ENCODE assay signal across 13 mouse cellular contexts in the genomic region with DNA sequence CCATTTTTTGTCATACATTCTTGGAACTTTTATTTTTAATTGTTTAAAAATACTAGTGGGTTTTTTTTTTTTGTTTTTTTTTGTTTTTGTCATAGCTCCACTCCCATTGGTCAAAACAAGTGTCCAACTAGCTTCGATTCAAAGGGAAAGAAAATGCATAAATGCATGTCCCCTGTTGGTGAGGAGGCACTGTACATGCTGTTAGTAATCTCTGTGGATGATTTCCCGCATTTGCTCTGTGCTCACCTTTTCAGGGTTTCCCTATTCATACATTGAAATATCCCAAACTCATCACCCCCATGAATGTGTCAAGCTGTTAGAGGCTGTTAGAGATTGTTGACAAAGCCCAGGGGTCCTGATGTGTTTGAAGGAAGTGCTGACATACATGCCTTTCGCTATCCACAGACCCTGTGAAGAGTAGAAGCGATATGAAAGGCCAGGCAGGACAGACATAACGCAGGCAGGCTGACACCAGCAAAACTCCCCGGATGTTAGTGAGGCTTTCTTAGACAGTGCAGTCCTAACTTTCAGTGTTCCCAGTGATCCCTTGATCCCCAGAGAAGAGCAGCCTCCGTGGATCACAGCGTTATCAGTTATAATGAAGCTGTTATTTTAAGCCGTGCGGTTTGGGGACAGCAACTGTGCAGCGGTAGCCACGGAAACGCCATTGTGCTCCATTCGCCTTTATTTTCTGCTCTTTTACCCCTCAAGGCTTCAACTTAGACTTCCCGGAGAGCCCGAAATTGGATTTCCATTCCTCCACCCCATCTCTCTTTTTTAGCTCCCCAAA. TPM values are rescaled to one million over a fixed set of nuclear protein-coding genes. Genes with fewer than 3 reads are reported as not detected.
DNase-seq lines count a peak whose midpoint lies in the region; ATAC-seq and TF ChIP-seq lines count a peak whose summit lies in the region.
"Had no signal": no experiment of that assay in that cellular context is flagged by ENCODE, and none has a peak within 500 bp of the region (broad histone marks: within the 10 kb centered on the region; RNA-seq: fewer than 3 reads in every experiment).

No protein-coding gene starts in this region.

- peak; percentile 52 for TF ChIP-seq CTCF in midbrain, postnatal 0 days (IDR thresholded peaks at IDR 0.05)

- H3K27ac ChIP-seq in heart, embryonic 14.5 days (replicated peaks in 1 of 2; ENCODE audit: control insufficient read depth in 1 of 2, insufficient read depth in 1 of 2, low read depth in 2 of 2, low read length in 2 of 2) = peak overlapping the region; percentile 34 to 74; a peak in 3 of 4 replicates
- no peak overlapping the region for H3K27ac ChIP-seq in embryonic facial prominence, embryonic 14.5 days (replicated peaks; ENCODE audit: low read depth, low read length)
- H3K27ac ChIP-seq in hindbrain, embryonic 10.5 days = peak overlapping the region; percentile 71
- peak overlapping the region; percentile 47; the same call in 1 of the 2 replicates for H3K27ac ChIP-seq in midbrain, postnatal 0 days (ENCODE audit: low read depth, low read length)
- H3K27ac ChIP-seq in limb, embryonic 10.5 days = no peak overlapping the region
- H3K27ac ChIP-seq: limb, embryonic 13.5 days had no signal

- H3K9me3 ChIP-seq in heart, embryonic 14.5 days (ENCODE audit: control insufficient read depth, low read length) = peaks cover 4% of the 10 kb centered on the region
- no peaks in the 10 kb centered on the region for H3K9me3 ChIP-seq in embryonic facial prominence, embryonic 14.5 days (ENCODE audit: control insufficient read depth, low read length)
- no peaks in the 10 kb centered on the region for H3K9me3 ChIP-seq in hindbrain, embryonic 10.5 days
- 0 out of 2 replicates have a peak, but pooled peaks cover 3% of the 10 kb centered on the region for H3K9me3 ChIP-seq in midbrain, postnatal 0 days (ENCODE audit: low read length)
- H3K9me3 ChIP-seq in limb, embryonic 10.5 days (replicated peaks) = no peaks in the 10 kb centered on the region
- H3K9me3 ChIP-seq: limb, embryonic 13.5 days had no signal

- no peak for DNase-seq in heart, postnatal 14 days
- peak; percentile 7 for DNase-seq in embryonic facial prominence, embryonic 14.5 days (ENCODE audit: low spot score)
- peak; percentile 18 for DNase-seq in hindbrain, embryonic 10.5 days (ENCODE audit: low spot score)
- DNase-seq in midbrain, postnatal 0 days (ENCODE audit: low spot score) = peak; percentile 23
- DNase-seq in limb, embryonic 10.5 days (ENCODE audit: low spot score) = no peak
- no peak for DNase-seq in lung, adult 18-20 months
- DNase-seq in kidney, adult 18-20 months = no peak
- DNase-seq: heart, adult 18-20 months; kidney, postnatal 14 days; thymus, postnatal 36 days had no signal

- intact Hi-C loops in heart, postnatal 14 days (cut with DNase I) = no loop called here

- H3K27me3 ChIP-seq in heart, embryonic 14.5 days (ENCODE audit: control insufficient read depth, insufficient read depth, low read length) = no peaks in the 10 kb centered on the region
- no peaks in the 10 kb centered on the region for H3K27me3 ChIP-seq in embryonic facial prominence, embryonic 14.5 days (replicated peaks; ENCODE audit: control insufficient read depth, insufficient read depth, low read length)
- no peaks in the 10 kb centered on the region for H3K27me3 ChIP-seq in hindbrain, embryonic 10.5 days (ENCODE audit: insufficient read depth, poor library complexity, severe bottlenecking)
- H3K27me3 ChIP-seq in midbrain, postnatal 0 days (ENCODE audit: insufficient read depth, low read length) = no peaks in the 10 kb centered on the region
- H3K27me3 ChIP-seq in limb, embryonic 10.5 days (ENCODE audit: low read depth, poor library complexity, severe bottlenecking) = no peaks in the 10 kb centered on the region

- ATAC-seq in heart, embryonic 14.5 days (ENCODE audit: insufficient number of reproducible peaks, insufficient read depth, low FRiP score, low read depth) = peak; percentile 72
- ATAC-seq in embryonic facial prominence, embryonic 14.5 days (ENCODE audit: low read depth) = no peak
- ATAC-seq in midbrain, postnatal 0 days (ENCODE audit: low FRiP score) = peak; percentile 52; the same call in 1 of the 2 replicates
- ATAC-seq: activated CD4-positive, CD25-positive, alpha-beta regulatory T cell, adult 4 months had no signal

- H3K9ac ChIP-seq in heart, embryonic 14.5 days (ENCODE audit: low read length) = no peak overlapping the region
- H3K9ac ChIP-seq in embryonic facial prominence, embryonic 14.5 days (ENCODE audit: low read depth, low read length) = no peak overlapping the region
- peak overlapping the region; percentile 50 for H3K9ac ChIP-seq in midbrain, postnatal 0 days (replicated peaks; ENCODE audit: low read length, poor library complexity, severe bottlenecking)
- H3K9ac ChIP-seq: limb, embryonic 13.5 days had no signal

- peak overlapping the region; percentile 54 for H3K4me2 ChIP-seq in heart, embryonic 14.5 days (ENCODE audit: low read length)
- no peak overlapping the region for H3K4me2 ChIP-seq in embryonic facial prominence, embryonic 14.5 days (ENCODE audit: low read depth, low read length)
- peak overlapping the region; percentile 53 for H3K4me2 ChIP-seq in midbrain, postnatal 0 days (ENCODE audit: low read depth, low read length, poor library complexity, severe bottlenecking)
- H3K4me2 ChIP-seq: limb, embryonic 13.5 days had no signal

- 21% methylated on average over 16 of the region's 16 CpGs for WGBS in heart, embryonic 14.5 days
- 70% methylated on average over 16 of the region's 16 CpGs for WGBS in embryonic facial prominence, embryonic 14.5 days
- WGBS in hindbrain, embryonic 10.5 days = 42% methylated on average over 16 of the region's 16 CpGs
- 10% methylated on average over 16 of the region's 16 CpGs for WGBS in midbrain, postnatal 0 days
- WGBS in limb, embryonic 10.5 days = 91% methylated on average over 16 of the region's 16 CpGs

- peak overlapping the region; percentile 5 to 19; a peak in 2 of 4 replicates for H3K4me3 ChIP-seq in heart, embryonic 14.5 days (ENCODE audit: control insufficient read depth in 1 of 2, insufficient read depth in 1 of 2, low read depth in 1 of 2, low read length in 2 of 2)
- no peak overlapping the region for H3K4me3 ChIP-seq in embryonic facial prominence, embryonic 14.5 days (ENCODE audit: low read depth, low read length)
- H3K4me3 ChIP-seq in hindbrain, embryonic 10.5 days = peak overlapping the region; percentile 40
- peak overlapping the region; percentile 27 for H3K4me3 ChIP-seq in midbrain, postnatal 0 days (ENCODE audit: low read depth, low read length)
- no peak overlapping the region for H3K4me3 ChIP-seq in limb, embryonic 10.5 days
- H3K4me3 ChIP-seq: limb, embryonic 13.5 days had no signal

- no peaks in the 10 kb centered on the region for H3K36me3 ChIP-seq in heart, embryonic 14.5 days (ENCODE audit: control insufficient read depth, insufficient read depth, low read length)
- H3K36me3 ChIP-seq in embryonic facial prominence, embryonic 14.5 days (ENCODE audit: control insufficient read depth, insufficient read depth, low read length) = no peaks in the 10 kb centered on the region
- H3K36me3 ChIP-seq in hindbrain, embryonic 10.5 days = no peaks in the 10 kb centered on the region
- H3K36me3 ChIP-seq in midbrain, postnatal 0 days (ENCODE audit: insufficient read depth, low read length) = no peaks in the 10 kb centered on the region
- H3K36me3 ChIP-seq in limb, embryonic 10.5 days = no peaks in the 10 kb centered on the region
- H3K36me3 ChIP-seq: limb, embryonic 13.5 days had no signal

- H3K4me1 ChIP-seq in heart, embryonic 14.5 days (ENCODE audit: control insufficient read depth in 2 of 2, insufficient read depth in 2 of 2, low read length in 2 of 2) = peaks cover 2 to 7% of the 10 kb centered on the region in 2 experiments; a peak in 2 of 4 replicates
- peaks cover 5% of the 10 kb centered on the region; the same call in 1 of the 2 replicates for H3K4me1 ChIP-seq in embryonic facial prominence, embryonic 14.5 days (ENCODE audit: control insufficient read depth, insufficient read depth, low read length)
- peaks cover 10% of the 10 kb centered on the region for H3K4me1 ChIP-seq in hindbrain, embryonic 10.5 days (replicated peaks)
- H3K4me1 ChIP-seq in midbrain, postnatal 0 days (ENCODE audit: insufficient read depth, low read length) = 0 out of 2 replicates have a peak, but pooled peaks cover 3% of the 10 kb centered on the region
- peaks cover 13% of the 10 kb centered on the region; the same call in 1 of the 2 replicates for H3K4me1 ChIP-seq in limb, embryonic 10.5 days

RNA-seq across cellular contexts. Expression of a gene that starts 23.5 kb away (rescaled TPM):
- 43.6 and 52.5 TPM in 2 replicates for polyA plus RNA-seq in heart, embryonic 14.5 days (2014; fragmentation: Nextera tagmentation; extraction: Ambion mirVana)
- total RNA-seq in heart, postnatal 14 days (2021) = 10 to 100 TPM; 32.5 to 35.2 TPM
- polyA plus RNA-seq in embryonic facial prominence, embryonic 14.5 days (2014; fragmentation: Nextera tagmentation; extraction: Ambion mirVana) = 53.1 and 55.2 TPM in 2 replicates
- polyA plus RNA-seq in hindbrain, embryonic 10.5 days (2016; fragmentation: Nextera tagmentation; extraction: Ambion mirVana) = 31.8 and 37.9 TPM in 2 replicates
- 24.4 and 31.8 TPM in 2 replicates for total RNA-seq in midbrain, postnatal 0 days (2014; rRNA removed)
- 48.9 and 54.9 TPM in 2 replicates for polyA plus RNA-seq in midbrain, postnatal 0 days (2015; fragmentation: Nextera tagmentation; extraction: Ambion mirVana)
- polyA plus RNA-seq in limb, embryonic 10.5 days (2016; fragmentation: Nextera tagmentation; extraction: Ambion mirVana) = 36.6 and 36.8 TPM in 2 replicates

Comparison
In these comparisons a context has a peak if more than half of its experiments do, and no peak if none do; other contexts are left out.
1. H3K27ac ChIP-seq: peak in heart, embryonic 14.5 days (2 of 2), hindbrain, embryonic 10.5 days (single experiment) and midbrain, postnatal 0 days (single experiment); none in embryonic facial prominence, embryonic 14.5 days (single experiment) and limb, embryonic 10.5 days (single experiment).
2. H3K4me3 ChIP-seq: peak in heart, embryonic 14.5 days (2 of 2), hindbrain, embryonic 10.5 days (single experiment) and midbrain, postnatal 0 days (single experiment); none in embryonic facial prominence, embryonic 14.5 days (single experiment) and limb, embryonic 10.5 days (single experiment).
3. DNase-seq: peak in embryonic facial prominence, embryonic 14.5 days (single experiment), hindbrain, embryonic 10.5 days (single experiment) and midbrain, postnatal 0 days (single experiment); none in heart, postnatal 14 days (0 of 2), limb, embryonic 10.5 days (single experiment), lung, adult 18-20 months (0 of 2) and kidney, adult 18-20 months (single experiment).